Mouse (Mus musculus) lung, postnatal 14 days (tissue): ENCODE measurements around the gene Trpm8.

Experiments
- DNase-seq: peaks from one replicate; pipeline ENCODE4 v3.0.0; 2021

The Trpm8 gene

GRCm38 (mm10) chr1:88286136-88286845 is 8.8 kb downstream of the Trpm8 start:
- no peak for DNase-seq

- DNase-seq: no peak
Measured at GRCm38 (mm10) chr1:88286887-88287696, 9.6 kb downstream of the Trpm8 start.

- DNase-seq: peak; percentile 76
Measured at GRCm38 (mm10) chr1:88287697-88287980, 10.2 kb downstream of the Trpm8 start.

GRCm38 (mm10) chr1:88288056-88288788 is 10.8 kb downstream of the Trpm8 start:
- no peak for DNase-seq

GRCm38 (mm10) chr1:88288789-88289127 is 11.3 kb downstream of the Trpm8 start:
- DNase-seq: no peak

GRCm38 (mm10) chr1:88289152-88289551 is 11.7 kb downstream of the Trpm8 start:
- no peak for DNase-seq

GRCm38 (mm10) chr1:88289917-88290316 is 12.5 kb downstream of the Trpm8 start:
- DNase-seq: no peak

- no peak for DNase-seq
Measured at GRCm38 (mm10) chr1:88290511-88290910, 13.1 kb downstream of the Trpm8 start.

- no peak for DNase-seq
Measured at GRCm38 (mm10) chr1:88291409-88292005, 14.0 kb downstream of the Trpm8 start.

- DNase-seq: no peak
Measured at GRCm38 (mm10) chr1:88292057-88292456, 14.6 kb downstream of the Trpm8 start.

GRCm38 (mm10) chr1:88294650-88295049 is 17.2 kb downstream of the Trpm8 start:
- no peak for DNase-seq

- DNase-seq: no peak
Measured at GRCm38 (mm10) chr1:88296171-88296920, 18.9 kb downstream of the Trpm8 start.

- no peak for DNase-seq
Measured at GRCm38 (mm10) chr1:88297480-88298258, 20.2 kb downstream of the Trpm8 start.

GRCm38 (mm10) chr1:88298686-88299528 is 21.4 kb downstream of the Trpm8 start:
- no peak for DNase-seq

- DNase-seq: no peak
Measured at GRCm38 (mm10) chr1:88299529-88299945, 22.1 kb downstream of the Trpm8 start.

- DNase-seq: no peak
Measured at GRCm38 (mm10) chr1:88300301-88301050, 23.0 kb downstream of the Trpm8 start.

- no peak for DNase-seq
Measured at GRCm38 (mm10) chr1:88301121-88302014, 23.9 kb downstream of the Trpm8 start.

- DNase-seq: no peak
Measured at GRCm38 (mm10) chr1:88302057-88302740, 24.7 kb downstream of the Trpm8 start.
